Mouse (Mus musculus) kidney, postnatal 4 days (tissue): ENCODE results near the gene Gm21974.
"Not testable (repeated sequence)": the region's sequence is repeated elsewhere in the genome, so short reads cannot be mapped to it uniquely, and the experiment has no call there.

ENCODE experiments used
- DNase-seq, 2 experiments: peaks; one replicate each; pipeline ENCODE4 v3.0.0; 2021; ENCODE audit warnings: mixed read lengths in 2 of 2

Gene Gm21974

GRCm38 (mm10) chr7:127875627-127876001, 19.6 kb downstream of the Gm21974 start:
- peak; percentile 96 to 98 for DNase-seq

DNA sequence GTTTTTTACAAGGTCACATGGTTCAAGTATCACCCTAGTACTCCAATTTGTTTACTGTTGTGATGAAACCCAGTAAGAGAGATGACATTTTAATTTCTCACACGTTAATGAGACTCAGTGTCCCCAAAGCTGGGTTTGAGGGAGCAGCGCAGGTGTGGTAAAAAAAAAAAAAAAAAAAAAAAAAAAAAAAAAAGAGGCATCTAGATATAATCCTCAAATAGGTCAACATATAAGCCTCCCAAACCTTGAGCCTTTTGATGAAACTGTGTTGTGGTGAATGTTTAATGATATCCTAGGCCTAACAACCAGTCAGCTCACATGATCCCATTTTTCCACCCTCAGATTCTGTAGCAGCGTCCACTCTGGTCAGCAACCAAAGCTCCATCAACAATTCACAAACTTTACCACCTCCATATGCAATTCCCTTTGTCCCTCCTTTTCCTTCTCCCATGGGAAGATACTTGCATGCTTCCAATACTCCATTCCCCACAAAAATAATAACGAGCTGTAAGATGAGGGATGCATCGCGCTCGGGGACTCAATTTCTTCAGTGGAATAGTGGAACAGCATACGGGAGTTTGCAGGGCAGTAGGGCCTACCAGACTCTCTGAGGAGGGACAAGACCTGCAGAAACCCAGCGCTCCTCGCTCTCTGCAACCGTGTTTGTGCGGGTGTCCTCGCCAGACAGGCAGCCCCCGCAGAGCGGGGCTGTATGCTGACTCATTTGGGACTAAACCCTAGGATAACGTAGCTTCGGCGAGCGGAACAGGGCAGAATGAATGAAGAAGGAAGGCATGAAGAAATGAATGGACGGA, 20.2 kb downstream of the Gm21974 start:
- DNase-seq: no peak

GRCm38 (mm10) chr7:127870136-127870821, 25.0 kb downstream of the Gm21974 start:
- no peak for DNase-seq

GRCm38 (mm10) chr7:127869149-127869810, 26.0 kb downstream of the Gm21974 start:
- peak; percentile 34 to 53 for DNase-seq

GRCm38 (mm10) chr7:127867641-127868040, 27.6 kb downstream of the Gm21974 start:
- no peak for DNase-seq

DNA sequence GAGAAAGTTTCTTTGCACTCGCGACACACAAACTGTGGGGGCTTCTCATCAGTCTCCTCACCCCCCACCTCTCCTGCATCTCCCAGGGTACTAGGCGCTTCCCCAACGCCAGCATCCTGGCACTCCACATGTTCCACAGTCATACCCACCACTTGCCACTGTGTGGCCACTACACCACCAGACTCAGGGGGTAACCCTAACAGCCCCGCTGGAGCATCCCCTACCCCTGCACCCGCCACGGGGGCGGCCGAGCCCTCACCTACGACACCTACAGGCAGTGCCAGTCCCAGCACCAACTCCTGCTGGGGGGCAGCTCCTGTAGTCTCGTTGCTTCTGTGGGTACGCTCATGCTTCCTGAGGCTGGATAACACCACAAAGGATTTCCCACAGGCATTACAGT, 28.8 kb downstream of the Gm21974 start:
- no peak for DNase-seq

GRCm38 (mm10) chr7:127858258-127858657, 37.0 kb downstream of the Gm21974 start:
- DNase-seq: no peak

DNA sequence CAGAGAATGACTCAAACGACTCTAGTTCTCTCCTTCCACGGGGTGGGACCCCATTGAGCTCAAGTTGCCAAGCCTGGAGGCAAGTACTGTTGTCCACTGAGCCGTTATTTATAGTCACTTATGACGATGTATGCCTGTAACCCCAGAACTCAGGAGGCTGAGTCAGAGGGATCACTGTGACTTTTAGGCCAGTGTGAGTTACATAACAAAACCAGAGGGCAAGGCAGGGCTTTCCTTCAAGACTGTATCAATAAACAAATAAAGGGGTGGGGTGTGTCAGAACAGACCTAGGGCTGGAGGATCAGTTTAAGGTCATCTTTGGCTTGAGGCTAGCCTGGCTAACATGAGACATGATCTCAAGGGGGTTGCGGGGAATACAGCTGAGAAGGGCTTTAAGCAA, 44.3 kb downstream of the Gm21974 start:
- DNase-seq: no peak

- no peak for DNase-seq
Observed at GRCm38 (mm10) chr7:127849973-127850875, 45.0 kb downstream of the Gm21974 start.

DNA sequence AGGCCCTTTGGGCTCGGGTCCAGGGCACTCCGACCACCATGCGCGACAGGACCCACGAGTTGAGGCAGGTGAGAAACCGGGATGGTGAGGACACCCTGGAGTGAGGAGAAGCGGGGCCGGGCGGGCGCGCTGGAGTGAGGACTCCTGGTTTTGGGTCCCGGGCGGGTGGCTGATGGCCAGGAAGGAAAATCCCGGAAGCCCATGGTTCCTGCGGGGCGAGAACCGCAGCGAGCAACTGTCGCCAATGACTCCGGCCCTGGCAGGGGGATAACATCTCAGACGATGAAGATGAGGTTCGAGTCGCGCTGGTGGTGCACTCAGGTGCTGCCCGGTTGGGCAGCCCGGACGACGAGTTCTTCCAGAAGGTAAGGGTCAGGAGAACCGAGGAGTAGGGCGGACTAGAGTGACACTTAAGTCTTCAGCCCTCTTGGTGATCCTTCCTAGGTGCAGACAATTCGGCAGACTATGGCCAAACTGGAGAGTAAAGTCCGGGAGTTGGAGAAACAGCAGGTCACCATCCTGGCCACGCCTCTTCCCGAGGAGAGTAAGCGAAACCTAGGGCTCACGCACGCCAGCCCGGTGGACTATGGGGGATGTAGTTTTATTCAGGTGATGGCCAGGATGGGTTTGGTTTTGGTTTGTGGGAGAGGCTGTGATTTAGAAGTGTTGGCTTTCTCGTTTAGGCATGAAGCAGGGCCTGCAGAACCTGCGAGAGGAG, 53.1 kb downstream of the Gm21974 start:
- peak; percentile 82 to 90 for DNase-seq

DNA sequence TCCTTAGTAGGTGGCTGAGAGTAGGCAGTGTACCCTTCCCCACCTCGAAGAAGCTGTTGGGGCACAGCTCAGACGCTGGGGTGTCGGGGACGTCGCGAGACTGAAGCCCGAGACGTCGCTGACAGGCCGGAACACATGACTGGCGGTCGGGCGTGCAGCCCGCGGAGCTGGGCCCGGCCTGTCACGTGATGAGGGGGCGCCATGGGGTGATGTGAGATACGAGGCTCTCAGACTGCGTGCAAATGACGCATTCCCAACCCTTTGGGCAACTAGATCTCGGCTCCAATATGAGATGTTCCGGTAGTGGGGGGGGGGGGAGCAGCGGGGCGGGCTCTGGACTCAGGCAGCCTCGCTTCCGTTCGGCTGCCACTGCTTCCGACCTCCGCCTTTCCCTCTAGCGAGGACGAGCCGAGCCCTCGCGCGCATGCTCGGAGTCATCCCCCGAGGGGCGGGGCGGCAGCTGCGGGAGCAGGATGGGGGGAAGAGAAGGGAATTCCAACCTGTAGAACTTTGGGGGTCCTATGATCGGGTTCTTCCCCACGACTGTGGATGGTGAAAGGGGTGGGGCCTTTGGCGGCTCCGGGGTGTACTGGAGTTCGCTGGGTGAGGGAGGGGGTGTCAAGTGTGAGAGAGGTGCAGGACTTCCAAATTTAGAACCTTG, 53.8 kb downstream of the Gm21974 start:
- peak; percentile 94 to 97 for DNase-seq

GRCm38 (mm10) chr7:127840886-127841285, 54.4 kb downstream of the Gm21974 start:
- peak; percentile 66 to 78 for DNase-seq

DNA sequence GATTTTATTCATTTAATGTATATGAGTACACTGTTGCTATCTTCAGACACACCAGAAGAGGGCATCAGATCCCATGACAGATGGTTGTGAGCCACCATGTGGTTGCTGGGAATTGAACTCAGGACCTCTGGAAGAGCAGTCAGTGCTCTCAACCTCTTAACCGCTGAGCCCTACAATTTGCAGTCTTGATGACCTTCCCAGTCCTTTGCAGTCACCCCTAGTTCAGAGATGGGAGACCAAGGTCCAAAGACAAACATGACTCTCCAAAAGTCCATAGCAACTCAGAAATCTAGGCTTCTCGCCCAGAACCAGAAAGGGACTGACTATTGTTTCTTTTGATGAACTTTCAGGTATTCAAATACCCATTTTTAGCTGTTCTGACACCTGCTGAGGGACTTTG, 55.2 kb downstream of the Gm21974 start:
- DNase-seq: not testable (repeated sequence)

DNA sequence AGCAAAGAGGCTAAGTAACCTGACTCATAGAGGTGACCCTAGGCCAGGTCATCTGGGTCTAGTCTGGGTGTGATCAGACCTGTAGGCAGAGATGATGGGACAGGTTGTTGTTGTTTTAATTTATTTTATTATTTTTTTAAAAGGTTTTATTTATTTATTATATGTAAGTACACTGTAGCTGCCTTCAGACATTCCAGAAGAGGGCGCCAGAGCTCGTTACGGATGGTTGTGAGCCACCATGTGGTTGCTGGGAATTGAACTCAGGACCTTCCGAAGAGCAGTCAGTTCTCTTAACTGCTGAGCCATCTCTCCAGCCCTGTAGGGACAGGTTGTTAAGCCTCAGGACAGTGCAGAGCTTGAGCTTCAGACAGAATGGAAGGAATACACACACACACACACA, 57.4 kb downstream of the Gm21974 start:
- DNase-seq: not testable (repeated sequence)

GRCm38 (mm10) chr7:127837473-127837872, 57.8 kb downstream of the Gm21974 start:
- DNase-seq: no peak
